Mouse (Mus musculus) embryonic fibroblast, embryonic 13.5 days (primary cell): ENCODE data around the gene Rgs12. TPM values are rescaled to one million over a fixed set of nuclear protein-coding genes. Genes with fewer than 3 reads are reported as not detected.
A peak's percentile ranks its signal among the peaks of the same experiment; 100 is the strongest.

Experiments used
- H3K27ac ChIP-seq: 2 replicates; pipeline ENCODE4 v1.5.1; 2012; ENCODE audit warnings: low read length, control low read depth, inconsistent platforms; ENCODE audit not compliant: insufficient read depth
- H3K4me1 ChIP-seq: 2 replicates; pipeline ENCODE4 v1.6.1; 2011; ENCODE audit warnings: low read length; ENCODE audit not compliant: control insufficient read depth, insufficient read depth
- H3K4me3 ChIP-seq: 2 replicates; pipeline ENCODE4 v1.5.1; 2011; ENCODE audit warnings: mild to moderate bottlenecking, control low read depth, low read length; ENCODE audit not compliant: insufficient read depth
- CTCF ChIP-seq: IDR thresholded peaks from 2 replicates; pipeline ENCODE4 v1.5.1; 2011; ENCODE audit warnings: mild to moderate bottlenecking, control low read depth, low read length, moderate library complexity, borderline replicate concordance; ENCODE audit not compliant: insufficient read depth
- POLR2A ChIP-seq: IDR thresholded peaks from 2 replicates; pipeline ENCODE4 v1.6.1; 2011; ENCODE audit warnings: low read depth, mild to moderate bottlenecking, control low read depth, low read length, moderate library complexity
- polyA plus RNA-seq: library from polyadenylated mRNA; stranded (reverse); fragments of >200 nt; gene quantifications from 2 replicates; pipeline ENCODE4 v1.2.4, GENCODE M21; 2011; ENCODE audit warnings: low read depth; ENCODE audit not compliant: missing spikeins, insufficient read length

The Rgs12 gene
- polyA plus RNA-seq, 1 experiment: 33.5 TPM

GRCm38 (mm10) chr5:35020410-35021241 lies 71.4 kb downstream of the Rgs12 start:
- TF ChIP-seq CTCF (no peak), POLR2A (no peak)
- H3K4me3 ChIP-seq: no peak overlapping the region
- H3K27ac ChIP-seq: peak overlapping the region; percentile 9; the same call in 1 of the 2 replicates
- peaks cover 28% of the 10 kb centered on the region for H3K4me1 ChIP-seq

- Histone ChIP-seq H3K27ac (no peak overlapping the region), H3K4me1 (peaks cover 7% of the 10 kb centered on the region), H3K4me3 (no peak overlapping the region)
- TF ChIP-seq CTCF: peak; percentile 50; the same call in 1 of the 2 replicates
- no peak for TF ChIP-seq POLR2A
Measured at GRCm38 (mm10) chr5:35024975-35025374, 75.7 kb downstream of the Rgs12 start.

GRCm38 (mm10) chr5:35029303-35029702 lies 80.1 kb downstream of the Rgs12 start:
- TF ChIP-seq CTCF: no peak
- TF ChIP-seq POLR2A: no peak
- Histone ChIP-seq H3K27ac (no peak overlapping the region), H3K4me1 (no peaks in the 10 kb centered on the region), H3K4me3 (no peak overlapping the region)

- TF ChIP-seq CTCF (no peak), POLR2A (no peak)
- H3K27ac ChIP-seq: no peak overlapping the region
- no peaks in the 10 kb centered on the region for H3K4me1 ChIP-seq
- no peak overlapping the region for H3K4me3 ChIP-seq
Measured at GRCm38 (mm10) chr5:35029755-35030154, 80.5 kb downstream of the Rgs12 start.

- H3K4me3 ChIP-seq: no peak overlapping the region
- H3K4me1 ChIP-seq: peaks cover 8% of the 10 kb centered on the region; the same call in 1 of the 2 replicates
- H3K27ac ChIP-seq: no peak overlapping the region
- TF ChIP-seq POLR2A (no peak), CTCF (peak; percentile 19; the same call in 1 of the 2 replicates)
Measured at GRCm38 (mm10) chr5:35033068-35033467, 83.8 kb downstream of the Rgs12 start.

- no peak overlapping the region for H3K27ac ChIP-seq
- H3K4me3 ChIP-seq: no peak overlapping the region
- TF ChIP-seq CTCF: no peak
- TF ChIP-seq POLR2A: no peak
- H3K4me1 ChIP-seq: peaks cover 8% of the 10 kb centered on the region; the same call in 1 of the 2 replicates
Measured at GRCm38 (mm10) chr5:35033619-35034018, 84.4 kb downstream of the Rgs12 start.

GRCm38 (mm10) chr5:35035141-35035540 lies 85.9 kb downstream of the Rgs12 start:
- H3K4me1 ChIP-seq: peaks cover 8% of the 10 kb centered on the region; the same call in 1 of the 2 replicates
- no peak overlapping the region for H3K27ac ChIP-seq
- no peak overlapping the region for H3K4me3 ChIP-seq
- TF ChIP-seq CTCF (no peak), POLR2A (no peak)

GRCm38 (mm10) chr5:35035795-35036194 lies 86.5 kb downstream of the Rgs12 start:
- no peak for TF ChIP-seq CTCF
- TF ChIP-seq POLR2A: no peak
- no peak overlapping the region for H3K27ac ChIP-seq

GRCm38 (mm10) chr5:35037438-35037837 lies 88.2 kb downstream of the Rgs12 start:
- no peak overlapping the region for H3K27ac ChIP-seq
- H3K4me3 ChIP-seq: no peak overlapping the region
- H3K4me1 ChIP-seq: peaks cover 8% of the 10 kb centered on the region; the same call in 1 of the 2 replicates
- no peak for TF ChIP-seq CTCF
- TF ChIP-seq POLR2A: no peak

More at GRCm38 (mm10) chr5:35035795-35036194, 86.5 kb downstream of the Rgs12 start:
- Histone ChIP-seq H3K4me1 (peaks cover 8% of the 10 kb centered on the region; the same call in 1 of the 2 replicates), H3K4me3 (no peak overlapping the region)

GRCm38 (mm10) chr5:35041268-35041829 lies 92.1 kb downstream of the Rgs12 start, which contains the start of gene Hgfac:
Gene Hgfac (plus strand): TSS chr5:35041509.
- no peak for TF ChIP-seq CTCF
- no peak for TF ChIP-seq POLR2A
- H3K4me1 ChIP-seq: peaks cover 8% of the 10 kb centered on the region; the same call in 1 of the 2 replicates
- H3K27ac ChIP-seq: no peak within 1 kb of the TSS
- no peak within 1 kb of the TSS for H3K4me3 ChIP-seq
